Mouse (Mus musculus) kidney, adult 2 months (tissue): ENCODE measurements around the gene Sympk. TPM values are rescaled to one million over a fixed set of nuclear protein-coding genes. Genes with fewer than 3 reads are reported as not detected.
A peak's percentile ranks its signal among the peaks of the same experiment; 100 is the strongest.

Experiments used
- DNase-seq: peaks from one replicate; pipeline ENCODE4 v3.0.0; 2021
- H3K27ac ChIP-seq: fragments of 200-500 bp; 2 replicates; pipeline ENCODE4 v1.5.1; 2012; ENCODE audit warnings: low read depth, low read length, control low read depth, inconsistent platforms; ENCODE audit not compliant: insufficient read depth
- H3K27me3 ChIP-seq: fragments of 200-500 bp; replicated peaks from 2 replicates; pipeline ENCODE4 v1.6.1; 2012; ENCODE audit warnings: mild to moderate bottlenecking, moderate library complexity, low read length, inconsistent platforms; ENCODE audit not compliant: control insufficient read depth, insufficient read depth
- H3K36me3 ChIP-seq: fragments of 200-500 bp; 2 replicates; pipeline ENCODE4 v1.6.1; 2012; ENCODE audit warnings: mild to moderate bottlenecking, moderate library complexity, low read length, inconsistent platforms; ENCODE audit not compliant: control insufficient read depth, insufficient read depth
- H3K4me1 ChIP-seq: fragments of 200-500 bp; 2 replicates; pipeline ENCODE4 v1.6.1; 2011; ENCODE audit warnings: low read length; ENCODE audit not compliant: control insufficient read depth, insufficient read depth
- H3K4me3 ChIP-seq: fragments of 200-500 bp; 2 replicates; pipeline ENCODE4 v1.5.1; 2011; ENCODE audit warnings: mild to moderate bottlenecking, low read depth, low read length, control low read depth; ENCODE audit not compliant: insufficient read depth
- CTCF ChIP-seq: fragments of 200-500 bp; conservative IDR thresholded peaks from 2 replicates; pipeline ENCODE4 v1.5.1; 2011; ENCODE audit warnings: low read depth, mild to moderate bottlenecking, control low read depth, low read length, moderate library complexity, mixed read lengths; ENCODE audit not compliant: insufficient read depth, insufficient read length
- POLR2A ChIP-seq: fragments of 200-500 bp; IDR thresholded peaks from one replicate; pipeline ENCODE4 v1.6.1; 2011; ENCODE audit warnings: low read depth, low read length, control low read depth
- WGBS: fragments of 180-500 bp; shearing (Covaris S2); methylation state at CpG from one replicate; pipeline ENCODE4 v1.1.7; 2018; 5-methylcytosine and 5-hydroxymethylcytosine counted together
- polyA plus RNA-seq: library from polyadenylated mRNA; depleted of rRNA; stranded (reverse); fragments of >200 nt; gene quantifications from 2 replicates; pipeline ENCODE4 v1.2.3, GENCODE M21; 2012

The Sympk gene
- polyA plus RNA-seq, 1 experiment, result 59.8 TPM

DNA sequence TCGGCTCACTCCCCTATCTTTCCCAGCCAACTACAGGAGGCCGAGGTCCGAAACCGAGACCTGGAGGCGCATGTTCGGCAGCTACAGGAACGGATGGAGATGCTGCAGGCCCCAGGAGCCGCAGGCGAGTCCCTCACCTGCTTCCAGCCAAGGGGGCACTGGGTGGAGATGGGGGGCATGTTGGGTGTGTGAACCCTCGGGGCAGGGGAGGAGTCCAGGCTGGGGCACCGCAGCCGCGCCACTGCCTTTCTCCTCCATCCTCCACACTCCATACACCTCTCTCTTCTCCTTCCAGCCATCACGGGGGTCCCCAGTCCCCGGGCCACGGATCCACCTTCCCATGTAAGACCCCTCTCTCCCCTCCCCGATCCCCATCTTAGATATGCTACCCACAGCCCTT is 67.7 kb downstream of the Sympk start:
- TF ChIP-seq CTCF (no peak), POLR2A (no peak)

DNA sequence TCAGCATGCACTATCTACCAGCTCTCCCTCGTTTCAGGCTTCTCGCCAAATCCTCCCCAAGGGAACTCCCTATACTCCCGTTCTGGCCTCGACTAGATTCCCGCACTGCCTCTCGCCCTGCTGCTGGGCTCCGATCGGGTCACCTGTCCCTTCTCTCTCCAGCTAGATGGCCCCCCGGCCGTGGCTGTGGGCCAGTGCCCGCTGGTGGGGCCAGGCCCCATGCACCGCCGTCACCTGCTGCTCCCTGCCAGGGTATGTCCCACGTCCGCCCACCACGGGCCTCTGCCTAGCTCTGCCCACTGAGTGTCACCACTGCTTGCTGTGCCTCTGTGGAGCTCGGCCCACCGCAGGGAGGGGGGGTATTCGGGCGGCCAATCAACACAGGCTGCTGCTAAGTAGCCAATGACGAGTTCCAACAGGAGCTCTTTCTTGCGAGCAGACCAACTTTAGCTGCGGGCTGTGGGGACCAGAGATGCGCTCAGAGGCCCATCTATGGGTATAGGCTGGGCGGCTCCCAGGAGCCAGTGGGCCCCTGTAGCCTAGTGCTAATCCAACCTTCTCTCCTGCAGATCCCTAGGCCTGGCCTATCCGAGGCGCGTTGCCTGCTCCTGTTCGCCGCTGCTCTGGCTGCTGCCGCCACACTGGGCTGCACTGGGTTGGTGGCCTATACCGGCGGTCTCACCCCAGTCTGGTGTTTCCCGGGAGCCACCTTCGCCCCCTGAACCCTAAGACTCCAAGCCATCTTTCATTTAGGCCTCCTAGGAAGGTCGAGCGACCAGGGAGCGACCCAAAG is 68.4 kb downstream of the Sympk start:
- no peaks in the 10 kb centered on the region for H3K4me1 ChIP-seq
- H3K27me3 ChIP-seq, result no peaks in the 10 kb centered on the region
- peak overlapping the region; percentile 39 for H3K4me3 ChIP-seq
- H3K36me3 ChIP-seq, result no peaks in the 10 kb centered on the region
- no peak overlapping the region for H3K27ac ChIP-seq
- peak; percentile 73 for DNase-seq
- TF ChIP-seq POLR2A (no peak), CTCF (no peak)
- WGBS, result 20% methylated on average over 38 of the region's 38 CpGs

More for the DNA sequence above, 67.7 kb downstream of the Sympk start:
- Histone ChIP-seq H3K4me1 (no peaks in the 10 kb centered on the region), H3K27me3 (no peaks in the 10 kb centered on the region), H3K36me3 (no peaks in the 10 kb centered on the region), H3K4me3 (no peak overlapping the region), H3K27ac (no peak overlapping the region)
- no peak for DNase-seq
- WGBS, result 74% methylated on average over 17 of the region's 17 CpGs

DNA sequence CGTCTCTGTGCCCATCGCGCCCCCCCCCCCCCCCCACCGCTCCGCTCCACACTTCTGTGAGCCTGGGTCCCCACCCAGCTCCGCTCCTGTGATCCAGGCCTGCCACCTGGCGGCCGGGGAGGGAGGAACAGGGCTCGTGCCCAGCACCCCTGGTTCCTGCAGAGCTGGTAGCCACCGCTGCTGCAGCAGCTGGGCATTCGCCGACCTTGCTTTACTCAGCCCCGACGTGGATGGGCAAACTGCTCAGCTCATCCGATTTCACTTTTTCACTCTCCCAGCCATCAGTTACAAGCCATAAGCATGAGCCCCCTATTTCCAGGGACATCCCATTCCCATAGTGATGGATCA is 69.0 kb downstream of the Sympk start:
- H3K27ac ChIP-seq, result peak overlapping the region; percentile 17; the same call in 1 of the 2 replicates
- no peaks in the 10 kb centered on the region for H3K4me1 ChIP-seq
- no peaks in the 10 kb centered on the region for H3K27me3 ChIP-seq
- TF ChIP-seq POLR2A (no peak), CTCF (peak; percentile 81)
- under 1% methylated on average over 15 of the region's 15 CpGs for WGBS
- no peaks in the 10 kb centered on the region for H3K36me3 ChIP-seq
- peak; percentile 91 for DNase-seq
- H3K4me3 ChIP-seq, result peak overlapping the region; percentile 35

DNA sequence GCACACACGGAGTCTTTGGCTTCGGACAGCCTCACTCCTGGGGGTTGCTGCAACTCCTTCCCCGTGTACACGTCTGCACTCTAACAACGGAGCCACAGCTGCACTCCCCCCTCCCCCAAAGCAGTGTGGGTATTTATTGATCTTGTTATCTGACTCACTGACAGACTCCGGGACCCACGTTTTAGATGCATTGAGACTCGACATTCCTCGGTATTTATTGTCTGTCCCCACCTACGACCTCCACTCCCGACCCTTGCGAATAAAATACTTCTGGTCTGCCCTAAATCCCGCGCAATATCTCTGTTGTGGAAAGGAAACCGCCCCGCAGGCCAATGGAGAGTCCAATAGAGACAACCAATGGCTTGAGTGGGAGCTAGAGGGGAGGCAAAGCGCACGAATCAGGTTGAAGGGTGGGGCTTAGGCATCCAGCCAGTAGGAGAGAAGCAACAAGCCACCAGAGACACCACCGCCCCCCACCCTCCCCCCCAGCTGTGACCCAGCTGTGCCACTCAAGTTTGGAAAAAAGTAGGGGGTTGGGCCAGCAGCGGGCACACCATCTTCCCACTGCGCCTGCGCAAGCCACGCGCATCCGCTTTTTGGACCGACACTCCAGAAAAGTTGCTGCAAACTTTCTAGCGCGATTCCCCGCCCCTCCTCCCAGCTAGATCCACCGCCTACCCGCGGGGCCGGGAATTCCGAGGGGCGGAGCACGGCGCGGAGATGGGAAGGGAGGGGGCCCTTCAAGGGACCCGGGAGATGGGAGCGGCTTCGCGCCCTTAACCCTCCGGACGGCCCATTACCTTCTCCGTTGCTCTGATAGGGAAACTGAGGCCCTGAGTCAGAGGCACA is 69.6 kb downstream of the Sympk start:
- Histone ChIP-seq H3K36me3 (no peaks in the 10 kb centered on the region), H3K4me1 (no peaks in the 10 kb centered on the region), H3K4me3 (peak overlapping the region; percentile 75), H3K27me3 (no peaks in the 10 kb centered on the region), H3K27ac (peak overlapping the region; percentile 95)
- peak; percentile 99 for DNase-seq
- peak; percentile 69 for TF ChIP-seq POLR2A
- no peak for TF ChIP-seq CTCF
- WGBS, result under 1% methylated on average over 45 of the region's 45 CpGs

DNA sequence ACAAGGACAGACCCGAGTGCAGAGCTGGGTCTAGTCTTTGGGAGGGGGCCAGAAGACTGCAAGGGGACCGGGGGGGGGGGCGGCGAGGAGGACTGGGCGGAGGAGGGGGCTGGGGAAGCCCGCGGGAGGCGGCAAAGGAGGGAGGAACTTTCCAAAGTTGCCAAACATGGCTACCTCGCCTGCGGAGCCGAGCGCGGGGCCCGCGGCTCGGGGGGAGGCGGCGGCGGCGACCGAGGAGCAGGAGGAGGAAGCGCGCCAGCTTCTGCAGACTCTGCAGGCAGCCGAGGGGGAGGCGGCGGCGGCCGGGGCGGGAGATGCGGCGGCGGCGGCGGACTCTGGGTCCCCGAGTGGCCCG is 70.3 kb downstream of the Sympk start, which contains the start of gene Six5:
Gene Six5 (plus strand): TSS at position 124 of the 355 bp plus-strand sequence.
- H3K4me3 ChIP-seq, result peak within 1 kb of the TSS; percentile 75
- no peak for DNase-seq
- peak within 1 kb of the TSS; percentile 95 for H3K27ac ChIP-seq
- H3K4me1 ChIP-seq, result no peaks in the 10 kb centered on the region
- H3K36me3 ChIP-seq, result no peaks in the 10 kb centered on the region
- H3K27me3 ChIP-seq, result no peaks in the 10 kb centered on the region
- TF ChIP-seq CTCF (no peak), POLR2A (no peak)
- 2% methylated on average over 27 of the region's 36 CpGs for WGBS

DNA sequence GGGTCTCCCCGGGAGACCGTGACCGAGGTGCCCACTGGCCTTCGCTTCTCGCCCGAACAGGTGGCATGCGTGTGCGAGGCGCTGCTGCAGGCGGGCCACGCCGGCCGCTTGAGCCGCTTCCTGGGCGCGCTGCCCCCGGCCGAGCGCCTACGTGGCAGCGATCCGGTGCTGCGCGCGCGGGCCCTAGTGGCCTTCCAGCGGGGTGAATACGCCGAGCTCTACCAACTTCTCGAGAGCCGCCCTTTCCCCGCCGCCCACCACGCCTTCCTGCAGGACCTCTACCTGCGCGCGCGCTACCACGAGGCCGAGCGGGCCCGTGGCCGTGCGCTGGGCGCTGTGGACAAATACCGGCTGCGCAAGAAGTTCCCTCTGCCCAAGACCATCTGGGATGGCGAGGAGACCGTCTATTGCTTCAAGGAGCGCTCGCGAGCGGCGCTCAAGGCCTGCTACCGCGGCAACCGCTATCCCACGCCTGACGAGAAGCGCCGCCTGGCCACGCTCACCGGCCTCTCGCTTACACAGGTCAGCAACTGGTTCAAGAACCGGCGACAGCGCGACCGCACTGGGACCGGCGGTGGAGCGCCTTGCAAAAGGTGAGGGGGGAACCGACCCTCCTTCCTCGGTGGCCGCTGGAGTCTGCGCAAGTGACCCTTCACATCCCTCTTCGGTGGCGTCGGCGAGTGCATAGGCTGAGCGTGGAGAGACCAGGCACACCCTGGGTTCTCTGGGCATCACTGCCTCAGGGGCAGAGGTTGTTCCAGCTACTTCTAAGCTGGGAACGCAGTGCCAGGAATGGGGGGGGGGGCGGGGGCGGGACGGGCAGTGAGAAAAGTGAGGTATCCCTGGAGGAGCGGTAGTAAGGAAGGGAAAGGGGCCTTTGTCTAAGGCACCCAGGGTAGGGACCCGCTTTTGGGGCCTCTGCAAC is 70.9 kb downstream of the Sympk start:
- H3K27me3 ChIP-seq, result no peaks in the 10 kb centered on the region
- peak; percentile 62 for DNase-seq

DNA sequence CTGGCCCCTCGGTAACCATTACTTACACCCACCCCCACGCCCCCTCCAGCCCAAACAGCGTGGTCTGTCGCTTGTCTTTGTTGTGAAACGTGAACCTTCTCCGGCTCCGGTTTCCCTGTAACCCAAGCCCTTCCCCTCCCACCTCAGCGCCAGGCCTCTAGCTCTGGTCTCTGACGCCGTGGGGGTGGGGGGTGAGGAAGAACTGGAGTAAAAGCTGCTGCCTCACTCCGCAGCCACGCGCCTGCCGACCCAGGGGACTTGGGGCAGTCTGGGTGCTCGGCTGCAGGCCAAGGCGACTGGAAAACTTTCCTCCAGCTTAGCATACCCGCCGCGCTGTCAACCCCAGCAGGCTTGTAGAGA is 71.6 kb downstream of the Sympk start:
- Histone ChIP-seq H3K36me3 (no peaks in the 10 kb centered on the region), H3K4me3 (peak overlapping the region; percentile 75), H3K27me3 (no peaks in the 10 kb centered on the region), H3K27ac (no peak overlapping the region), H3K4me1 (no peaks in the 10 kb centered on the region)
- TF ChIP-seq CTCF (no peak), POLR2A (no peak)
- WGBS, result 5% methylated on average over 19 of the region's 19 CpGs
- peak; percentile 66 for DNase-seq

More for the DNA sequence above, 70.9 kb downstream of the Sympk start:
- Histone ChIP-seq H3K4me3 (peak overlapping the region; percentile 75), H3K27ac (peak overlapping the region; percentile 72), H3K36me3 (no peaks in the 10 kb centered on the region), H3K4me1 (no peaks in the 10 kb centered on the region)
- TF ChIP-seq POLR2A, result no peak
- no peak for TF ChIP-seq CTCF
- WGBS, result under 1% methylated on average over 87 of the region's 87 CpGs
